Mouse (Mus musculus): ENCODE data around the gene Pde6c.

GRCm38 (mm10) chr19:38111056-38111455 lies 21.5 kb upstream of the Pde6c start:
- no peak for TF ChIP-seq POLR2A (IDR thresholded peaks at IDR 0.05; ENCODE audit: borderline replicate concordance, low read depth, low read length)
- TF ChIP-seq CTCF (IDR thresholded peaks at IDR 0.05; ENCODE audit: low read depth, low read length): no peak
